Mouse (Mus musculus): Measurements from ENCODE around the gene Fancm.

DNA sequence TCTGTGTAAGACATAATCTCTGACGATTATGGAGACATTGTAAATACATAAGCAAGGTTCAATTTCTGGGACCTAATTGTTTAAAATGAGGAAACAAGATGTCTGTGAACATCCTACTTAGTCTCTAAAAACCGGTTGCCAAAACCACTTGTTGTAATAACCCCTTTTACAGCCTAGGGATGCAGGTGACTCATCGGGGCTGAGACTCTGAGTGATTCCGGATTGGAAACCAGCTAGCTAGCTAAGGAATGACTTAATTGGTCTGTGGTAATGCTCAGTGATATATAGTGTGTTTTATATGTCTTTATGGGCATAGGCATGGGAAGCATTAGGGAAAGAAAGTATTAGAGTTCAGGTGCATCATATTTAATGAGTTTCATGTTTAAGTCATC lies 37.9 kb upstream of the Fancm start:
- no peak for TF ChIP-seq CTCF (IDR thresholded peaks at IDR 0.05; ENCODE audit: low read depth)
- TF ChIP-seq EP300 (IDR thresholded peaks at IDR 0.05; ENCODE audit: low read depth) = no peak

Data from liver, postnatal 0 days (tissue).